8 mouse cellular contexts compared by ENCODE assay signal in genomic region chr2:103566423-103566712, GRCm38 (mm10). TPM values are rescaled to one million over a fixed set of nuclear protein-coding genes. Genes with fewer than 3 reads are reported as not detected.
DNase-seq lines count a peak whose midpoint lies in the region; ATAC-seq and TF ChIP-seq lines count a peak whose summit lies in the region.

No protein-coding gene starts in this region.

- no peak for TF ChIP-seq EP300 in heart, adult 2 months (IDR thresholded peaks at IDR 0.05; ENCODE audit: insufficient read depth, low read depth, low read length)

- intact Hi-C loops in heart, adult 2 months (cut with DNase I), result loop anchor here (2.0 to 10.0 kb wide), 7 partner anchors 18 to 438 kb away; partner anchors contain the start of gene Caprin1
- intact Hi-C loops in gastrocnemius, postnatal 36 days (cut with DNase I), result loop anchor here (5.0 to 10.0 kb wide), 2 partner anchors 46 to 408 kb away; no protein-coding TSS in a partner anchor

- peak overlapping the region; percentile 71 for H3K4me3 ChIP-seq in heart, adult 2 months
- H3K4me3 ChIP-seq in C2C12 (ENCODE audit: insufficient read depth, poor library complexity, severe bottlenecking), result peak overlapping the region; percentile 55
- peak overlapping the region; percentile 67 for H3K4me3 ChIP-seq in forebrain, embryonic 12.5 days (replicated peaks)
- peak overlapping the region; percentile 67 for H3K4me3 ChIP-seq in liver, embryonic 15.5 days (replicated peaks)

- H3K9ac ChIP-seq in heart, adult 2 months (ENCODE audit: low read depth, low read length), result peak overlapping the region; percentile 90
- H3K9ac ChIP-seq in forebrain, embryonic 12.5 days, result peak overlapping the region; percentile 79
- H3K9ac ChIP-seq in liver, embryonic 15.5 days, result peak overlapping the region; percentile 60

- peak overlapping the region; percentile 83 for H3K27ac ChIP-seq in heart, adult 2 months
- peak overlapping the region; percentile 89 for H3K27ac ChIP-seq in forebrain, embryonic 12.5 days
- H3K27ac ChIP-seq in liver, embryonic 15.5 days (replicated peaks), result peak overlapping the region; percentile 79

- DNase-seq in heart, adult 2 months, result no peak
- no peak for DNase-seq in heart, adult 11 months
- no peak for DNase-seq in adrenal gland, adult 18-20 months (ENCODE audit: low spot score in 2 of 2)
- DNase-seq in gastrocnemius, postnatal 36 days, result no peak
- DNase-seq in ovary, postnatal 10 days (ENCODE audit: low spot score), result no peak

- peaks cover 5% of the 10 kb centered on the region for H3K79me3 ChIP-seq in C2C12 (ENCODE audit: low read depth)

- H3K4me1 ChIP-seq in heart, adult 2 months (ENCODE audit: control insufficient read depth, insufficient read depth, low read length), result peaks cover 6% of the 10 kb centered on the region
- H3K4me1 ChIP-seq in forebrain, embryonic 12.5 days, result peaks cover 47% of the 10 kb centered on the region
- H3K4me1 ChIP-seq in liver, embryonic 15.5 days (replicated peaks), result peaks cover 47% of the 10 kb centered on the region

- no peaks in the 10 kb centered on the region for H3K36me3 ChIP-seq in heart, adult 2 months (ENCODE audit: control insufficient read depth, insufficient read depth, low read length)
- H3K36me3 ChIP-seq in C2C12 (ENCODE audit: control insufficient read depth, insufficient read depth), result no peaks in the 10 kb centered on the region
- no peaks in the 10 kb centered on the region for H3K36me3 ChIP-seq in forebrain, embryonic 12.5 days (replicated peaks)
- H3K36me3 ChIP-seq in liver, embryonic 15.5 days (replicated peaks), result no peaks in the 10 kb centered on the region

- H3K9me3 ChIP-seq in forebrain, embryonic 12.5 days, result no peaks in the 10 kb centered on the region
- no peaks in the 10 kb centered on the region for H3K9me3 ChIP-seq in liver, embryonic 15.5 days (replicated peaks)

- no peak for TF ChIP-seq POLR2A in heart, adult 2 months (IDR thresholded peaks at IDR 0.05; ENCODE audit: insufficient read depth, low read depth, low read length)

- 1% methylated on average over 34 of the region's 40 CpGs for WGBS in heart, adult 2 months
- 0% methylated on average over 39 of the region's 40 CpGs for WGBS in forebrain, embryonic 12.5 days
- whole genome bisulfite sequencing in liver, embryonic 15.5 days (ENCODE audit: insufficient replicate concordance), result under 1% methylated on average over 40 of the region's 40 CpGs

- no peaks in the 10 kb centered on the region for H3K79me2 ChIP-seq in heart, adult 2 months (replicated peaks; ENCODE audit: control insufficient read depth, insufficient read depth, low read length)
- H3K79me2 ChIP-seq in C2C12 (ENCODE audit: control insufficient read depth, insufficient read depth), result peaks cover 46% of the 10 kb centered on the region

- peak; percentile 40 for ATAC-seq in forebrain, embryonic 12.5 days (ENCODE audit: low FRiP score)
- ATAC-seq in liver, embryonic 15.5 days (ENCODE audit: insufficient read depth), result peak; percentile 67

- no peaks in the 10 kb centered on the region for H3K27me3 ChIP-seq in heart, adult 2 months (ENCODE audit: control insufficient read depth, insufficient read depth, low read length)
- H3K27me3 ChIP-seq in C2C12 (ENCODE audit: control insufficient read depth, insufficient read depth, insufficient read length), result no peaks in the 10 kb centered on the region
- H3K27me3 ChIP-seq in forebrain, embryonic 12.5 days, result peaks cover 21% of the 10 kb centered on the region
- H3K27me3 ChIP-seq in liver, embryonic 15.5 days, result peaks cover 94% of the 10 kb centered on the region

- no peak for TF ChIP-seq CTCF in heart, adult 2 months (IDR thresholded peaks at IDR 0.05)
- TF ChIP-seq CTCF in C2C12 (IDR thresholded peaks at IDR 0.05; ENCODE audit: control insufficient read depth, insufficient read depth, insufficient read length), result no peak

- H3K4me2 ChIP-seq in forebrain, embryonic 12.5 days, result peak overlapping the region; percentile 97
- peak overlapping the region; percentile 92 for H3K4me2 ChIP-seq in liver, embryonic 15.5 days

- H3ac ChIP-seq in C2C12 (ENCODE audit: control insufficient read depth, insufficient read length, low read depth), result peak overlapping the region; percentile 75

TF ChIP-seq in C2C12, 6 proteins besides CTCF, POLR2A, EP300 and RAD21:
- no peak for TF ChIP-seq USF1 (IDR thresholded peaks at IDR 0.05; ENCODE audit: low read depth)

RNA-seq across cellular contexts. Expression of gene Abtb2, which starts 0.3 kb away (rescaled TPM):
- 10 to 100 TPM; 24.7 to 28.7 TPM for total RNA-seq in heart, adult 2 months (2021)
- 23.0 and 27.1 TPM in 2 replicates for polyA plus RNA-seq in heart, adult 2 months (2012; rRNA removed)
- polyA plus RNA-seq in C2C12 (2012; fragmentation: generic; extraction: Trizol), result 4.0 TPM
- 14.9 and 15.7 TPM in 2 replicates for polyA plus RNA-seq in forebrain, embryonic 12.5 days (2016; fragmentation: Nextera tagmentation; extraction: Ambion mirVana)
- polyA plus RNA-seq in liver, embryonic 15.5 days (2015; fragmentation: Nextera tagmentation; extraction: Ambion mirVana), result 2.9 and 3.4 TPM in 2 replicates
- total RNA-seq in adrenal gland, adult 18-20 months (2021), result 10 to 100 TPM; 17.3 to 74.9 TPM
- total RNA-seq in gastrocnemius, postnatal 36 days (2021), result 1 to 10 TPM; 6.3 to 6.7 TPM
